Mouse (Mus musculus) G1E (cell line): Measurements from ENCODE around the gene Adprhl1.

Experiments
- CTCF ChIP-seq: IDR thresholded peaks from 2 replicates; pipeline ENCODE4 v1.5.1; 2012; ENCODE audit warnings: low read depth, low read length, inconsistent platforms, mixed read lengths
- GATA1 ChIP-seq: IDR thresholded peaks from 2 replicates; pipeline ENCODE4 v1.6.1; 2012; ENCODE audit warnings: borderline replicate concordance, low read length, inconsistent platforms, mixed read lengths
- POLR2AphosphoS5 ChIP-seq: IDR thresholded peaks from 2 replicates; pipeline ENCODE4 v1.6.1; 2012; ENCODE audit warnings: low read depth, low read length, inconsistent platforms; ENCODE audit not compliant: insufficient replicate concordance

DNA sequence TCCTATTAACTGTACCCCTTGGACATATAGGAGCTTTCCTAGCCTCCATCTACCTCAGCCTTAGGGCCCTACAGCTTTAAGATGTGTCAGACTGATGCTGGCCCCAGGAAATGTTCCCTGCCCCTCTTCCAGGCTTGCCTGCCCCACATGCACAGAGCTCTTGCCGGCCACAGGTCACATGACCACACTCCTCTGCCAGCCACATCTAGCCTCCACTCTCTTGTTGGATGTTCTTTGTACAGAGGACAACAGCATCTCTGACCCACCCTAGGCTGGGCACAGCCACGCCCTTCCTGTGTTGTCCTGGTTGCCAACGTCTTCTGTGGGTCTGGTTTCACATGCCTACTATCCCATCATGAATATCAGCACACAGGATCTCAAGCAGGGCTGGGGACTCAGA is 26.8 kb downstream of the Adprhl1 start:
- no peak for TF ChIP-seq CTCF
- no peak for TF ChIP-seq GATA1
- TF ChIP-seq POLR2AphosphoS5: no peak
